Mouse (Mus musculus): ENCODE measurements around the gene Cacng8.
A peak's percentile ranks its signal among the peaks of the same experiment; 100 is the strongest.

The Cacng8 gene

GRCm38 (mm10) chr7:3432066-3432465, 41.6 kb downstream of the Cacng8 start:
- no peak for DNase-seq (ENCODE audit: low read depth, low spot score)

- DNase-seq (ENCODE audit: low read depth, low spot score), result no peak
Observed at GRCm38 (mm10) chr7:3437941-3438340, 47.5 kb downstream of the Cacng8 start.

- no peak for DNase-seq (ENCODE audit: low read depth, low spot score)
Observed at GRCm38 (mm10) chr7:3439984-3440383, 49.5 kb downstream of the Cacng8 start.

GRCm38 (mm10) chr7:3440526-3440925, 50.0 kb downstream of the Cacng8 start:
- no peak for DNase-seq (ENCODE audit: low read depth, low spot score)

- DNase-seq (ENCODE audit: low read depth, low spot score), result no peak
Observed at GRCm38 (mm10) chr7:3442476-3443062, 52.1 kb downstream of the Cacng8 start.

GRCm38 (mm10) chr7:3444678-3445077, 54.2 kb downstream of the Cacng8 start:
- no peak for DNase-seq (ENCODE audit: low read depth, low spot score)

- DNase-seq (ENCODE audit: low read depth, low spot score), result no peak
Observed at GRCm38 (mm10) chr7:3446584-3446983, 56.1 kb downstream of the Cacng8 start.

- DNase-seq (ENCODE audit: low read depth, low spot score), result no peak
Observed at GRCm38 (mm10) chr7:3447026-3447425, 56.5 kb downstream of the Cacng8 start.

GRCm38 (mm10) chr7:3448737-3449454, 58.4 kb downstream of the Cacng8 start:
- DNase-seq (ENCODE audit: low read depth, low spot score), result no peak

- no peak for DNase-seq (ENCODE audit: low read depth, low spot score)
Observed at GRCm38 (mm10) chr7:3450671-3451070, 60.2 kb downstream of the Cacng8 start.

- DNase-seq (ENCODE audit: low read depth, low spot score), result no peak
Observed at GRCm38 (mm10) chr7:3451161-3451560, 60.7 kb downstream of the Cacng8 start.

GRCm38 (mm10) chr7:3452821-3453485, 62.5 kb downstream of the Cacng8 start:
- no peak for DNase-seq (ENCODE audit: low read depth, low spot score)

GRCm38 (mm10) chr7:3453486-3454183, 63.2 kb downstream of the Cacng8 start:
- no peak for DNase-seq (ENCODE audit: low read depth, low spot score)

- DNase-seq (ENCODE audit: low read depth, low spot score), result no peak
Observed at GRCm38 (mm10) chr7:3457111-3457840, 66.8 kb downstream of the Cacng8 start.

GRCm38 (mm10) chr7:3457841-3458217, 67.3 kb downstream of the Cacng8 start:
- no peak for DNase-seq (ENCODE audit: low read depth, low spot score)

GRCm38 (mm10) chr7:3460261-3460660, 69.8 kb downstream of the Cacng8 start:
- DNase-seq (ENCODE audit: low read depth, low spot score), result peak; percentile 84

GRCm38 (mm10) chr7:3463306-3463705, 72.8 kb downstream of the Cacng8 start:
- DNase-seq (ENCODE audit: low read depth, low spot score), result no peak
